Mouse (Mus musculus) G1E-ER4 (cell line): ENCODE data around the gene Plekhm1. TPM values are rescaled to one million over a fixed set of nuclear protein-coding genes. Genes with fewer than 3 reads are reported as not detected.

Experiments used
- GATA1 ChIP-seq: IDR thresholded peaks from one replicate; pipeline ENCODE4 v1.8.0; 2012; ENCODE audit warnings: low read length, inconsistent platforms
- polyA plus RNA-seq: library from polyadenylated mRNA; stranded (reverse); fragments of >175 nt; gene quantifications from 2 replicates; pipeline ENCODE4 v1.2.3, GENCODE M21; 2012

The Plekhm1 gene
- polyA plus RNA-seq = 12.0 and 15.2 TPM in 2 replicates

DNA sequence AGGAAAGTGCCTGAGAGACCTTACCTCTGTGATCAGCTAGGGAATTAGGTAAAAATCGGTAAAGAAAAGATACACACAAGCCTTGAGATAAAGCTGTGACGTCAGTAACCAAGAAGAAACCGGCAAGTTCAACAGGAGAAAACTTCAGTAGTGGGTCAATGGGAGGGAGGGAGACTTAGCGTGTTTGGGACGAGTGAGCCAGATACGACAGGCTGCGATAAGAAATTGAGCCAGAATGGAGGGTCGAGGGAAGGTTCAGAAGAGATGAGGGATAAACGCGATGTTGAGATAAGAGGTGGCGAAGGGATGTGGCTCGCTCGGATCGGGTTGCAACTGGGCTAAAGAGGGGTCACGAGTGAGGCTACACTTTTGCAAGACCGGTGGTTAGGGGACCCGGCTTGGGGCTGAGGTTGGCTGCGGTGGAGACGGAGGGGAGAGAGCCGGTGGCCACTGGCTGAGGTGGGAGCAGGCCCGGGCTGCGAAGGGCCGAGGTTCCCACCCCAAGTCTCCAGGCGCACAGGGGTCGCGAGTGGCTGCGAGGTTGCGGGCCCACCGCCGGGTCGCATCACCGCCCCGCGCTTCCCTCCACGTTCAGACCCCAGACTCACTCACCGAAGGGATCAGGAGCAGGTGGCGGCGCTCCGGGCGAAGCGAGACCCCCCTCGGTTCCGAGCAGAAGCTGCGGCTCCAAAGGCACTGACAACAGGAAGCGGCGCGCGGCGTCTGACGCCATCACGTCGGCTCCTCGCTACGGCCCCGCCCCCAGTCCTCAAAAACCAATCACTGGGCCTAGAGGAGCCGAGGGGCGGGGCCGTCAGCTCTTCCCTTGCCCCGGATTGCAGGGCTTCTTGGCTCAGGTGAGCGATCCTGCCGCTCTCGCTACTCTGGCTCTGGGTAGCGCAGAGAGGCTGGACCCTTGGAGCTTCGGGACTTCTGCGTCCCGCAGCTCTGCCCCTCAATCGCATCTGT lies at the start of gene Plekhm1:
Plekhm1 (minus strand) TSS at position 707 of the 969 bp plus-strand sequence.
- TF ChIP-seq GATA1 = peak; percentile 52

- no peak for TF ChIP-seq GATA1
Observed at GRCm38 (mm10) chr11:103443678-103444077, 31.2 kb upstream of the Plekhm1 start.

DNA sequence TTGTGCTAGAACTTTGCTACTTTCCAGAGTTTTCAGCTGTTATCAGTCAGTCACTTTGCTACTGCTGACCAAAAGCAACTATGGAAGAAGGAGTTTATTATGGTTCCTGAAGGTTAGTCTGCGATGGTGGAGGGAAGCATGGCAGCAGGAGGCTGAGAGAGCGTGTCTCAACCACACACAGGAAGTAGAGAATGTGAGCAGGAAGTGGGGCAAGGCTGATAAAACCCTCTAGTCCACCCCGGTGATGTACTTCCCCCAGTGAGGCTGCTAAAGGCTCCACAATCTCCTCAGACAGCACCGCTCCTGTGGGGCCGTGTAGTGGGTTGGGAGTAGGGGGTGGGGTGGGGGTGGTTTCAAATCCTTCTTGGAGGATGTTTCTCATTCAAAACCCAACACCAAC lies 23.8 kb upstream of the Plekhm1 start:
- no peak for TF ChIP-seq GATA1

- TF ChIP-seq GATA1 = no peak
Observed at GRCm38 (mm10) chr11:103425031-103425430, 12.5 kb upstream of the Plekhm1 start.

- TF ChIP-seq GATA1 = no peak
Observed at GRCm38 (mm10) chr11:103419667-103420066, 7.2 kb upstream of the Plekhm1 start.

- TF ChIP-seq GATA1 = no peak
Observed at GRCm38 (mm10) chr11:103419226-103419625, 6.7 kb upstream of the Plekhm1 start.

DNA sequence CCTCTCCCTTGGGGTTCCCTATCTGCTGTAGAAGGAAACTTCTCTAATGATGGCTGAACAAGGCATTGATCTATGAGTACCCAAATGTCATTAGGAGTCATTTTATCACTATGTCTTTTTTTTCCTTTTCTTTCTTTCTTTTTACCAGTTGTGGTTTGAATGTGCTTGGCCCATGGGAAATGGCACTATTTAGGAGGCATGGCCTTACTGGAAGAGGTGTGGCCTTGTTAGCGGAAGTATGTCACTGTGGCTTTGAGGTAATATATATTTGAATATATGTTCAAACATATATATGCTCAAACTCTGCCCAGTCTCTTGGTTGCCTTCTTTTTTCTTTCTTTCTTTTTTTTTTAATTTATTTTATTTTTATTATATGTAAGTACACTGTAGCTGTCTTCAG lies 1.0 kb upstream of the Plekhm1 start:
- TF ChIP-seq GATA1 = no peak

DNA sequence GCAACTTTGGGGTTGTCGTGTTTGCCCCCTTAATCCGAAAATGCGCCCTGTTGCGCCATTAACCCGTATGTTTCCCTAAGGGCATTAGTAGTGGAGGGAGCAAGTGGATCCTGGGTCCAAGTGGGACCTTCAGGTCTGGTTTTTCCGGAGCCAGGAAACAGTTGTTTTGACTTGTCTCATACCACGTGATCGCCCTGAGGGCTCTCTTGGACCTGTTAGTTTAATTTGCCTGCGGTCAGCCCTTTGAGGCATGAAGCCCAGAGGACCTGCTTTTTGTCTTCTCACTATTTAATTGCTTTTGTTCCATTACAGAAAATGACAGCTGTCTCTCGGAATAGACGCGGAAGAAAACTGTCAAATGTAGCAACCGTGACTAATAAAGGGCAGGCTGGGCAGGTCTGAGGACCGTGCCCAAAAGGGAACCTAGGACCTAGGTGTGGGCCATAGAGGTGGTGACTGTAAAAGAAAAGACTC lies 500 bp upstream of the Plekhm1 start:
- TF ChIP-seq GATA1 = no peak

GRCm38 (mm10) chr11:103411301-103411700 lies 1.2 kb downstream of the Plekhm1 start:
- TF ChIP-seq GATA1 = no peak

GRCm38 (mm10) chr11:103408880-103409279 lies 3.6 kb downstream of the Plekhm1 start:
- TF ChIP-seq GATA1 = no peak

- TF ChIP-seq GATA1 = no peak
Observed at GRCm38 (mm10) chr11:103406551-103406950, 5.9 kb downstream of the Plekhm1 start.

- no peak for TF ChIP-seq GATA1
Observed at GRCm38 (mm10) chr11:103405814-103406213, 6.7 kb downstream of the Plekhm1 start.

DNA sequence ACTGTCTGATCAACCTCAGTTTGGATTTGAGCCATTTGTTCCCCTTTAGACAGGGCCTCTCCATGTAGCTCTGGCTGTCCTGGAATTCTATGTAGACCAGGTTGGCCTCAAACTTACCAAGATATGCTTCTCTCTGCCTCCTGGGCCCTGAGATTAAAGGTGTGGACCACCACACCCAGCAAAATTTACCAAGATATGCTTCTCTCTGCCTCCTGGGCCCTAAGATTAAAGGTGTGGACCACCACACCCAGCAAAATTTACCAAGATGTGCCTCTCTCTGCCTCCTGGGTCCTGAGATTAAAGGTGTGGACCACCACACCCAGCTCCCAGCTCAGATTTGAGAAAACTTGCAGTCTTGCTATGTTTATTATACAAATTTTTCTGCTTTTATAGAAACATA lies 7.9 kb downstream of the Plekhm1 start:
- no peak for TF ChIP-seq GATA1

DNA sequence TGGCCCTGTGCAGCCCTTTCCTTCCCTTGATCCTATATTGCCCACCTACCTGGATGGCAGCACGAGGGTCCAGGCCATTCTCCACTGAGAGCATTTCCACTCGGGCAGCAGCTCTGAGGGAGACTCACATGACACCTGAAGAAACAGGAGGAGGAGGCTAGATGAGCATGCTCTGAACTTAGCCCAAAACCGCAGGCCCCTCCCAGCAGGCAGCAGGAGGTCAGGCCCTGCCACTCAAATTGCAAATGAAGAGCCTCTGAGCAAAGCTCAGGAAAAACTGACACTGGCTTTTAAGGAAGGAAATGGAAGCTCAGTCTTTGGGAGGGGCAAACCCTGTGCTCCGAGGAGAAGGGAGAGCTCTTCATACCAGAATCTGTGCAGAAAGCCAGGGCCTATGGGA lies 8.7 kb downstream of the Plekhm1 start:
- TF ChIP-seq GATA1 = no peak

- TF ChIP-seq GATA1 = no peak
Observed at GRCm38 (mm10) chr11:103402738-103403137, 9.7 kb downstream of the Plekhm1 start.

DNA sequence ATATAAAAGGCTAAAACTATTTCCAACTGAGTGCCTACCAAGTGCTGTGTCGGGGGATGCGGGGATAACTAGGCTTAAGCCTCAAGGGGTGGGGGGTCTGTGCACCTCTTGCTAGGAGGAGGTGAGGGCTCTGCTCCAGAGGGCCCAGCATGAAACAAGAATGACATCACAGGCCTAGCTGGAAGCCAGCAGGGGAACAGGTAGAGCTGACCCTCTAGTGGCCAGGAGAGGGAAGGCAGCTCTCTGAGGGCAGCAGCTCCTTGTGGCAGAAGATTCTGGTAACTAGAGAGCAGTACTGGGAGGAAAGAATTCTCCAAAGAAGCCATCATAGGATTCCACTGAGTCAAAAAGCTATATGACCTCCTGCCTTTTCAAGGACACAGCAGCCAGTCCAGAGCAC lies 10.3 kb downstream of the Plekhm1 start:
- TF ChIP-seq GATA1 = no peak

DNA sequence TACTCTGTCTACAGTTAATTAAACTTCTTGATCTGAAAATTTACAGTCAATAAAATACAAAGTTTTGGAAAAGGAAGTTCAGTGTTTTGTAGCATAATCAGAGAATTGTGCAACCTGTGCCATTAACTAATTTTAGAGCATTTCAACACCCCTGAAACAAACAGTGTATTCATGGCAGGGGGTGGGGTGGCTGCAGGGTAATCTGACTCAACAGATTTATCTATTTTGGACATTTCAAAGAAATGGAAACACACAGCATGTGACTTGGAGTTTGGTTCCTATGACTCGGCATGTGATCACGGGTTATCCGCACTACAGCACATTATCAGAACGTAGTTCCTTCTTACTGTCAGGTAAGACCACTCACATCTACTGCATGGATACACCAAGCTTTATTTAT lies 12.5 kb downstream of the Plekhm1 start:
- TF ChIP-seq GATA1 = peak; percentile 41
